Mouse (Mus musculus) monocyte, adult 5-6 weeks (primary cell): ENCODE measurements around the gene Srgap2. TPM values are rescaled to one million over a fixed set of nuclear protein-coding genes. Genes with fewer than 3 reads are reported as not detected.

ENCODE experiments used
- ATAC-seq: fragments of 153-309, 156-312 bp; replicated peaks from 2 replicates; pipeline ENCODE4 v1.8.0; 2017; ENCODE audit warnings: mild to moderate bottlenecking; ENCODE audit not compliant: low TSS enrichment, insufficient number of reproducible peaks, severe bottlenecking, poor library complexity, low FRiP score
- total RNA-seq: library from RNA; stranded (forward); fragments of 200-1000, 200-491, 200-594 nt; gene quantifications from 3 replicates; pipeline ENCODE4 v1.2.3, GENCODE M21; 2017

Srgap2 gene
- total RNA-seq, 1 experiment from 2014 or later = 13.8 TPM

DNA sequence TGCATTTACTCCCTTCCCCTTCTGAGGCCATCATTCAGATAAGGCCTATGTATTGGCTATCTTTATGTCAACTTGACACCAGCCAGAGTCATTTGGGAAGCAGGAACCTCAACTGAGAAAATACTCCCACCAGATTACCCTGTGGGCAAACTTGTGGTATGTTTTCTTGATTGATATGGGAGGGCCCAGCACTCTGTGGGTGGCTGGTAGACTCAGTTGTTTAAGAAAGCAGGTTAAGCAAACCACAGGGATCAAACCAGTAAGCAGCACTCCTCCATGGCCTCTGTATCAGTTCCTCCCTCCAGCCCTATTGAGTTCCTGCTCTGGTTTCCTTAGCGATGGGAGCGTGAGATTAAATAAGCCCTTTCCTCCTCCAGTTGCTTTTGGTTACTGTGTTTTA, 208.8 kb downstream of the Srgap2 start:
- no peak for ATAC-seq

DNA sequence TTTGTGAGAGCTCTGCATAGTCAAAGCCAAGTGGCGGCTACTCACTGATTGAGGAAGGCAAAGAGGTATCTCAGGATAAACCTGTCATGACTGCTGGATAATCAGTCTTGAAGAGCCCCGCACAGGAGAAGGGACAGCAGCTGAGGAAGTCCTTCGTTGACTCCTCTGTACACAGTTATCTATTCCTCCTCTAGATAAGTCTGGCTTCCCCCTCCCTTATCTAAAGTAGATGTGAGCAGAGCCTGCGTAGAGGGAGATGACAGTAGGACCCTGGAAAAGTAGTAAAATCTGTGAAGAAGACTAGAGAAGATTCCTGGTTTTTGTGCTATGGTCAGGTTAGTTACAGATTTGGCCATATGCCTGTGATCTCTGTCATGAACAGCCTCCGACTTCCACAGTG, 209.5 kb downstream of the Srgap2 start:
- ATAC-seq = no peak

DNA sequence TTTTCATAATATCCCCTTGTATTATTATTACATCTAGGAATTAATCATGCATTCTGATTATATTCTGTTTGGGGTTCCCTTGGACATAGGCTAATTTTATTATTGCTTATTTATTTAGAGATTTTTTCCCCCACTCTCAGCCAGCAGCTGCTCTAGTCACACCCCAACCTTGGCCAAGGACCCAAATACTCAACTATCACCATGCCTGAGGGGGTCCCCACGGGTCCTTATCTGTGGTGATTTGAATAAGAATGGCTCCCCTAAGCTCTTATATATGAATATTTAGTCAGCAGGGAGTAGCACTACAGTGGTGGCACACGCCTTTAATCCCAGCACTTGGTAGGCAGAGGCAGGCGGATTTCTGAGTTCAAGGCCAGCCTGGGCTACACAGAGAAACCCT, 215.9 kb downstream of the Srgap2 start:
- ATAC-seq = no peak

DNA sequence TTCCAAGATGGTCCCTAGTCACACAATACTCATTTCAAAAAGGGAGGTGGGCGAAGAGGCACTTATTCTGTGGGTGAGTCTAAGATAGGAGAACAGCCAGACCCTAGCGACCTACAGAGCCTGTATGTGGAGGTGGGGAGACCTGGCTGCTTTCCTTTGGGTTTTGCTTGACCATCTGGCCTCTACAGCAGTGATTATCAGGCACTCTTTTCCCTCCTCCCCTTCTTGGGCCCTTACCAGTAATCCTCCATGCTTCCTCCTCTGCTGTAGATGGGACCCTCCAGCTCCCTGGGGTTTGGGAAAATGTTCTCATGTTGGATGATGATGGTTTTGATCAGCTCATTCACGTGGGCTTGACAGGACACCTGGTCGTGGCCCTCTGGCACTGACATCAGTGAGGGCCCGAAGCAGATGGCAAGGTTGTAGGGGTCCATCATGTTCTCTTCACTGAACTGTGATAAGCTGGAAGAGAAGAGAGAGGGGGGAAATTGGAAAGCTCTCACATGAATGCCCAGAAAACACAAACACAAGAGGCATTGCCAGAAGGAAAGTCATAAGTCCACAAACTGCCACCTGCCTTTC, 216.8 kb downstream of the Srgap2 start:
- no peak for ATAC-seq

DNA sequence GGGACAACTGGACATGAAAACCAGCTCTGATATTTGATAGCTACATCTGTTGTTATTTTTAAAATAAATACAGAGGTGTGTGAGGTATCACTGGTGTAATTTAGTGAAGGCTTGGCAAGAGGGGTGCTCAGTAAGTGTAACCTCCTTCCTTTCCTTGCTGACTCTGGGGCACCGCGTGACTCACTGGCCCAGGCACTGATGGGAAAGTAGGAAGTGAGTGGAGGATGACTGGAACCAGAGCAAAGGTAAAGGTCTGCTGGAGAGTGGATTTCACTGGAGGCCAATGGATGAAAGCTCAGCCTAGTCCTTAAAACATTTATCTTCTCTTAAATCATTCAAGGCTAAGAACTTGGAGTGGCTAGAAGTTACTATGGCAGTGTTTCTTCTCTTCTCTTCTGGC, 226.4 kb downstream of the Srgap2 start:
- ATAC-seq = no peak

DNA sequence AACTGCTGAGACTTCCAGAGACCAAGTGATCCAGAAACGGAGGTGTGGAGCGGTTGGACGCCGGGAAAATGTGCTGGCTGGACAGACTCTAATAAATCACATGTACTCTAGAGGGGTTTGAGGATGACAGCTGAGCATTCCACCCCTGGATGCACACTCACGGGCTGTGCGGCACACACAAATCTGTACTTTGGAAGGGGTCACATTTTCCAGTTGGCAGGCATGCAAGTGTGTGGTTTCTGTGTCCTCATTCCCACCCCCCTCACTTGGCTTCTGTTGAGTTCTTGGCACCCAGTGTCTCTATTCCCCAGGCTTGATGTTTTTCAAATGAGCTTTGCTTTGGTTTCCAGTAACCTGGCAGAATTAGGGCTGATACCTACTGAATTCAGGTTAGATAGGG, 227.4 kb downstream of the Srgap2 start:
- no peak for ATAC-seq

DNA sequence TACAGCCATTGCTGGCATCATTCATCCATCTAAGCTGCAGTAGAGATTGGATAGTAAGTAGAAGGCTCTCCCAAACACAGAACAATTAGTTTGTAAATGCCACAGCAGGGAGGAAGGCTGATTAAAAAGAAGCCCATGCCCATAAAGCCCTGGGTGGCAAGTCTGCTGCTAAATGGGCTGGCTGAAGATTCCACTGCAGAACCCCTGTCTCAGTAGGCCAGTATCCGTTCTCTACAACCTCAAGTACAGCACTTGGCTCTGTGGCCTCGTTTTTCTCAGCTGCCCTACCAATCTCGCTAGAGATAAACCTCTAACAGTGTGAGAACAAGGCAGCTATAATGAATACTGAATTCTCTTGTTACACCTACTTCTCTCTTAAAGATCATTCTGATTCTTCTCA, 227.9 kb downstream of the Srgap2 start:
- ATAC-seq = no peak

DNA sequence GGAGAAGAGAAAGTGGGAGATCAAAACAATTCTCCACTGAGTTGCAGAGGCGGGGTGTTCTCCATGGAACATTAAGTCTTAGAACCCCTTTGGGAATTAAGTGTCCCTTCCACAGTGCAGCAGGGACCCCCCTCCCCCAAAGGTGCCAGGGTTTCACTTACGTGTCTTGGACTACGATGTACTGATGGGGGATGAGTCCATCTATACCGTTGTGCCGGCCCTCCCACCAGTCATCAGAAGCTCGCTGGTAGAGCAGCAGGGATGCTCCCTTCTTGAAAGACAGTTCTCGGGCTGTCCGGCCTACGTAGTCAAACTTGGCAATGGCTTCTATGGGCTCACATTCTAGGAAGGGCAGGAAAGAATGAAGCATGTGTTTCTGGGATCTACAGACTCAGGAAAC, 229.0 kb downstream of the Srgap2 start:
- no peak for ATAC-seq

DNA sequence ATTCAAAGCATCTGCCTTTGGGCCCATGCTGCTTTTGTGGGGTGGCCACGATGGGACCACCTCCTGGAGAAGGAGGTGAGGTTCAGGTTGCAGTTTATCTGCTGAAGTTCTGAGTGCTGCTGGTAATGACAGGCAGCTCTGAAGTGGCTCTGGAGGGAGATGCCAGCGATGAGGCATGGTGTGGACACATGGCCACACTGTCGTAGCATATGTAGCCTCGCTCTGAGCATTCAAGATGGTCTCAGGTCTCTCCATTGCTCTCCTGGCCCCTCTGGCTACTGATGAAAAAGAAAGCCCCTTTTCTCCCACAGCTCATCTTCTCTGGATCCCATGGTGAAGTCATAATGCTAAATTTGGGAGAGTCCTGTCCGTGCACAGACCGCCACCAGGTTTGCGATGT, 230.4 kb downstream of the Srgap2 start:
- ATAC-seq = no peak

DNA sequence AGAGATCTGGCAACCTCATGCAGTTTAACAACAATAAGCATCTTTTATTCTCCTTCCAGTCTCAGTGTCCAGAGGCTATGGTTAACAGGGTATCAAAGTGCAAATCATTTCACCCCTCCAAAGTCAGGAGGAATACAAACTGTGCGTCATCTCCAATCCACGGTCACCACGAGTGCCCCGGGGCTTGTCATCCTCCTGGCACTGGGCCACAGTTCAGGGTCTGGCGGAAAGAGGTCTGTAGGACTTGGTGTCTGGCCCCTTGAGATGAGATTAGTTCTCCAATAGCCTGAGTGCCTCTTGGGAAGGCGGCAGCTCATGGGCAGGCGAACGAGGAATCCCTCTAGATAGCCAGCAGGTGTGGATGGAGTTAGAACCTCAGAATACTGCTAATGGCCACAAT, 232.0 kb downstream of the Srgap2 start:
- no peak for ATAC-seq

DNA sequence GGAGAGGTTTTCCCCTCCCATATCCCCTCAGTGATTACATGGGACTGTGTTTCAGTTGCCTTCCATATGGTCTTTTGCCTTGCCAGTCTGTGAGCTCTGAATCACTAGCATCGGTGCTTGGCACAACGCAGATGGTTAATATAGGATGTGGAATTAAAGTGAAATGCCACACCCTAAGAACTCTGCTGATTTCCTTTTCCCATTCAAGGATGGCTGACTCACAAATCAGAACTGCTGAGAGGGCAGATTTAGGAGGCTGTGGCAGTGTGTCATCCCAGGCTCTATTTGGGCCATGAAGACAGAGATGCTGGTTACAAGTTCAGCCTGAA, 233.3 kb downstream of the Srgap2 start:
- no peak for ATAC-seq

DNA sequence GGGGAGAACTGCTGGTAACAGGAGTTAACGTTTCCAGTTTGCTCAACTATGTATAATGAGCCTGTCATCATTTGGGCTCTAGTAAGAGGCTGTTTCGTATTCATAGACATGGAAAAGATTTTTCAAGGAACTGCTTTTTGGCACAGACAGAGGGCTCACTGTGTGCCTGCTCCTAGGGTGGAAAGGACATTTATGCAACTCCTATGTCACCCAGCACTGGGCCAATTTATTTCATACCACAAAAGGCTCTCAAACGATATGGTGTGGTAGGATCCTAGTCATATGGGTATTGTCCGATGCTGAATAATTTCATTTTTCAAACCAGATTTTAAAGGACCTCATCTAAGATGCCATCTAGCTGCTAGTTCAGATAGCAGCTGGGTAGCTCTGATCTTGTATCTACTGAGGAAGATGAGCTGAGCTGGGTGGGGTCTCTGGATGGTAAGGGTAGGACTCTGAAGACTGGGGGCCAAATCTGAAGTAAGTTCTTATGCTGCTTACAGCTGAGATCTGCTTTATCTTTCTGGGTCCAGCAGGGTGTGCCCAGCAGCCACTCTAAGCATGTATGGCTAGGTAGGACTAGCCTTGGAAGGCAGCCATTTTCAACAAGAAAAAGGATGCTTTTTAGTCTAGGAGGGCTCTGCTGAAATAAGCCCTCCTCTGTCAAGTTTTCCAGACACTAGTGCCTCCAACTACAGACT, 233.8 kb downstream of the Srgap2 start:
- ATAC-seq = no peak

DNA sequence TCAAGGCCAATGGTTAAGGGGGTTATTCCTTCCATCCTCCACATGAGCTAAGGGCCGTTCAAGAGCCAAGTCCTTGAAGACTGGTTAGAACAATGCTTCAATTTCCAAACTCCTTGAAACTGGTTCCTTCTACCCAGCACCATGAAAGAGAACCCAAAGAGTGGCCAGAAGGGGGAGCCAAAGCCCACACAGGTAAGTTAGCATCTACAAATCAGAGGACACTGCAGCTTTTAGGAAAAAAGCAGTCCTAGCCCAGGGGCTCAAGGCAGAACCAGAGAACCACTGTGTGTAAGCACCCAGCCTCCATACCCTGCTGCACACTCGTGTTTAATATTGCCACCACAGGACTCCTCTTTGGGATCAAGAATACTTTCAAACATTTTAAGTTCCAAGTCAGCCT, 236.5 kb downstream of the Srgap2 start:
- no peak for ATAC-seq

DNA sequence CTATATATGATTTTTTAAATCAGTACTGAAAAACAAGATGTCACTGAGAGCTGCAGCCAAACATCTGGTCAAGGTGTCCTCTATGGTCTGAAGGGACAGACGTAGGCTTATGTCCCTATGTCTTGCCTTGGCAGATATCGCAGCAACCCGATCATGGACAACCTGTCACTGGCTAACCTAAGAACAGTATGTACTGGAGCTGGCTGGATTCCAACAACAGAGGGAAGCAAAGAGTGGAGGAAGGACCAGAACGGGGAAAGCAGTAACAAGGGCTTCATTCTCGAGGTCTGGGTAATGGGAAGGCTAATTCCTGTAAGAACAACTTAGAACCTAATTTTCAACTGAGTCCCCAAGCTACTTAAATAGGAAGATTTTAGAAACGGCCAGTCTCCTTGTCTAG, 238.2 kb downstream of the Srgap2 start:
- no peak for ATAC-seq

DNA sequence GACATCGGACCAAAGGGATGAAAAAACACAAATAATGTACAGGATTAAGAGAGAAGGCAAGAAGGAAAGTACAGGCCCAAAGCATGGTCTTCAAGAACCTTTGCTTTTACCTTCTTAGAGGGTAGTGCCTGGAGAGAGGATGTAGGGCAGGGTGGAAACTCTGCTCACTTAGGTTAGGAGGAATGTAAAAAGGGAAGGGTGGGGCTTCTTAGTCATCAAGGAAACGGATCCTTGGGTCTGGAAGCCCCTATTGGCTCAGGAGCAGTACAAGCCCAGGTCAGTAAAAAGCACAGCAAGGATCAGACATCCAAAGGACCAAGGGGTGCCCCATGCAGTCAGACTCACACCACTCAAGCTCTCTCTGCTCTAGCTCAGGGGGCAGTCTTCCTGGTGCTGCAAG, 239.9 kb downstream of the Srgap2 start:
- ATAC-seq = peak; percentile 20

DNA sequence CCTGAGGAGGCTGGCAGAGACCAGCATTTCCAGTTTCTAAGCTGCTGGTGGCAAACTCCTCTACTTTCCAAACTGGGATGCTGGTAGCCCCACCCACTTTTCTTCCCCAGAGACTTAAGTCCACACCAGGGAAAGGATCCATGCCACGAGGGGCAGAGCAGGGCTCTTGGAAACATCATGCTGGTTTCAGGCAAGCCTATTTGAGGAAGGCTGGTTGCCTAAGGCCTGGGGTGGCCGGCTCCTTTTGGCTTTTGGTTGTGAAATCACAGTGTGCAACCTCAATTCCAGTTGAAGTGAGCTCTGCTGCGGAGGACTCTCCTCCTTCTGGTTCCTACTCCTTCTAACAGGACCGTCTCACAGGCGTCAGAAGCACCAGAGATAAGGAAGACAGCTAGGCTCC, 240.3 kb downstream of the Srgap2 start:
- ATAC-seq = peak; percentile 55

DNA sequence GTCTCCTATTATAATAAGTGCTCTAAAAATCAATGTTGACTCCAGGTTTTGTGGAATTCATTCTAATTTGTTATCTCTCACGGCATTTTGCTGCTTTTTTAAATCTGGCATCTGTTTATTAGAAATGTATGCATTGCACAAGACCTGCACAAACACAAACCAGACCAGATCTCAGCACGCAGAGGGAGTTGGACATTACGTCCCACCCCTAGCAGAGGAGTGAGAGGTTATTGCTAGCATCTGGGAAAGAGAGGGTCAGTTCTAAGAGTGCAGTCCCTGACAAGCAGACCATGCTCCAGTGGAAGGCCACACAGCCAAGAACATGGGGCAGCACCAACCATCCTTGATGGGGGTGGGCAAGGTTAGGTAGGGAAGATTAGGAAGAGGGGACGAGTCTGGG, 242.5 kb downstream of the Srgap2 start:
- ATAC-seq = no peak

DNA sequence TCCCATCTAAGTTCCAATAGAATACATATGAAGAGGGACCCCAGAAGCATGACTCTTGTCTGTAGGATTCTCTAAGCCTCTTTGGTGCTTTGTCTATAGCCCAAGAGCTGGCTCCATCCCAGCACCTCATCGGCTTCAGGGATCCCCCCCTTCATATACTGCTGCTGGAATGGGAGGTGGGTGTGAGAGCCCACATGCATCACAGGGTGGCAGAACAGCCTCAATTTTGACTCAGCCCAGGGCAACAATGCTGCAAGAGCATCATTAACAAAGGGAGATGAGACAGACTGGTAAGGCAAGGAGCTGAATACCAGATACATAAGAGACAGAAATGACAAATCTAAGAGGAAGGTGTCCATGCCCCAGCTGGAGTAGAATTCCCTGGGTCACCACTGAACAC, 243.0 kb downstream of the Srgap2 start:
- ATAC-seq = no peak

DNA sequence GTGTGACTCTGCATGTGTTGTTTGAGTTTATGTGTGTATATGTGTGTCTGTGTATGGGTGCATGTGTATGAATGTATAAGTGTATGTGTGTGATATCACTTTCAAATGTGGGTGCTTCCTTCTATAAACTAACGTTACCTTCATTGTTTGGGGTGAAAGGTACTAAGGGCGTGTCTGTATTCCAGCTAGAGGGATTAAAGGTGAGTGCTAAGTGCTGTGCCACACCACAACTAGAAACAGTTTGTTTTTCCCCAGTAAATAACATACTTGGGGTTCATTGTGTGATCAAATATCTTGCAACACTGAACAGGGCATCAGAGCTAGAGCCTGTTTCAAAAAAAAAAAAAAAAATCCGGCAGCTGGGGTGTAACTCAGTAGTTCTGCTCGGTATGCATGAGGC, 245.4 kb downstream of the Srgap2 start:
- no peak for ATAC-seq

DNA sequence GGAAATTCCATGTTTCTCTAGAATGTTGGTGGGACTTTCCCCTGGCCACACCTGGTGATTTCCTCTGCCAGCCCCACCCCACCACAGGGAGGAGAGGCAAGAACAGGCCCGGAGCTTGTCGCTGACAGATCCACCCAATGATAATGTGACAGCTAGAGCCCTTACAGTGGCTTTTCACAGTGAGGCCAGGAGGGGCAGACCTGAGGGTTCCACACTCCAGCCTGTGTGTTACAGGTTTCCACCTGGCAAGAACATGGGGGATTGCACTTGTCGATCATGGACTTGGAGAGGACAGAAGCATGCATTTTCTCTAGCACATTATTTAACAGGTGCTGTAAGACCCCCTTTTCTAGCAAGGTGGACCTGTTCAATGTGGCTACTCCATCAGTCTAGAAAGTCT, 246.9 kb downstream of the Srgap2 start:
- ATAC-seq = no peak

DNA sequence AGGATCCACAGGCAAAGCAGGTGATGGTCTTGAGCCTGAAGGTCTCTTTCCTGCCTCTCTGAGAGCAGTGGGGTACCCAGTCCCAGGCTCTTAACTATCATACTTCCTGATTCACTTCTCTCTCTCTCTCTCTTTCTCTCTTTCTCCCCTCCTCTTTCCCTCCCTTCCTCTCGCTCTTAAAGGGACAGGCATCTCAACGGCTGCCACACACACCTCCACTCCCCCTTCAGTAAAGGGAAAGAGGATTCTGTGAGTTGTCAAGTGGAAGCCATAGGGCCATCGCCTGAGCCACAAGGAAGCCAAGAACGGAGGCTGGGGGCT, 247.7 kb downstream of the Srgap2 start, which contains the start of gene Ikbke:
Gene Ikbke (minus strand): TSS at position 151 of the 321 bp plus-strand sequence.
- ATAC-seq = no peak
